Mouse (Mus musculus) brown adipose tissue, adult 24 weeks (tissue): ENCODE results near the gene Gatd1. TPM values are rescaled to one million over a fixed set of nuclear protein-coding genes. Genes with fewer than 3 reads are reported as not detected.
A peak's percentile ranks its signal among the peaks of the same experiment; 100 is the strongest.
"Not testable (repeated sequence)": the region's sequence is repeated elsewhere in the genome, so short reads cannot be mapped to it uniquely, and the experiment has no call there.

Source experiments
- H3K27ac ChIP-seq: fragments of 200-500 bp; replicated peaks from 2 replicates; pipeline ENCODE4 v1.5.1; 2012; ENCODE audit warnings: low read depth, mild to moderate bottlenecking, low read length
- H3K4me1 ChIP-seq: fragments of 200-500 bp; 2 replicates; pipeline ENCODE4 v1.6.1; 2012; ENCODE audit warnings: low read length, mixed read lengths; ENCODE audit not compliant: control insufficient read depth, insufficient read depth, insufficient read length
- H3K4me3 ChIP-seq: fragments of 200-500 bp; 2 replicates; pipeline ENCODE4 v1.5.1; 2012; ENCODE audit warnings: low read depth, mild to moderate bottlenecking, low read length, moderate library complexity; ENCODE audit not compliant: insufficient read depth
- polyA plus RNA-seq: library from polyadenylated mRNA; stranded (reverse); fragments of >200 nt; gene quantifications from 2 replicates; pipeline ENCODE4 v1.2.4, GENCODE M21; 2012; ENCODE audit not compliant: missing spikeins, insufficient read depth, insufficient read length

The Gatd1 gene
- polyA plus RNA-seq, 1 experiment = 23.3 TPM

DNA sequence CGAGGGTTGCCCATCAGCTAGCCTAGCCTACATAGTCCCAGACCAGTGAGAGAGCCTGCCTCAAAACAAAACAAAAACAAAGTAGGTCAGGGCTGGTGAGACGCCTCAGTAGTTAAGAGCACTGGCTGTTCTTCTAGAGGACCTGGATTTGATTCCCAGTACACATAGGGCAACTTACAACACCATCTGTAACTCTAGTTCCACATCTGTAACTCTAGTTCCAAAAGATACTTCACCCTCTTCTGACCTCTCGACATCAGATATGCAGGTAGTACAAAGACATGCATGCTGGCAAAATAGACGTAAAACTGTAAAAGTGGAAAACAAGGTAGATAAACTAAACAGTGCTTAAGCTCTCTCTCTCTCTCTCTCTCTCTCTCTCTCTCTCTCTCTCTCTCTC is 9.9 kb upstream of the Gatd1 start:
- Histone ChIP-seq H3K4me1 (0 out of 2 replicates have a peak, but pooled peaks cover 1% of the 10 kb centered on the region), H3K4me3 (no peak overlapping the region), H3K27ac (no peak overlapping the region)

DNA sequence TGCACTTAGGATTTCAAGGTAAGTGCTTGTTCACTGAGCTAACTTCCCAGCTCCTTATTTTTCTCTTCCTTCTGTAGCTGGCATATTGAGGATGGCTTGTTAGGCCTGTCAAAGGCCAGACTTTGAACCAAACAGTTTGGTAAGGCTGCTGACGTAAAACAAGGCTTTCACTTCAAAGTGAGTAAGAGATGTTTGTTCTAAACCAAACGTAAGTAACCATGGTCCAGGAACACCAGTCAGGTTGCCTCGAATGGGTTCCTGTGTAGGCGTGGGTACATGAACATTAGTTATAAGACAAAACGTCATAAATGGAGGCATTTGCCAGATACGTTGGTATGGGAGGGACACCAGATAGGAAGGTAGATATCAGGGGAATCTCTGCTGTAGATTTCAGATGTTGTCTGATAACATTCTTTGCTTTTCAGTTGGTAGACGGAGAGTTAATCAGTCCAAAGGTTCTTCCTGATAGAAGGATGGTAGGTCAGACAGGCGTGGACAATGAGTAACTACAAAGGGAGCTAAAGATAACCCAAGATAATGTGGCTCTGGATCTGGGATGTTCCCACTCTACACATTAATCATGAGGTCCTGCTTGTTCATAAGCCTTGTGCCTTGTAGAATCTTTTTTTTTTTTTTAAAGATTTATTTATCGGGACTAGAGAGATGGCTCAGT is 6.2 kb upstream of the Gatd1 start:
- no peak overlapping the region for H3K27ac ChIP-seq
- no peaks in the 10 kb centered on the region for H3K4me1 ChIP-seq
- H3K4me3 ChIP-seq = no peak overlapping the region

- no peak overlapping the region for H3K27ac ChIP-seq
- no peaks in the 10 kb centered on the region for H3K4me1 ChIP-seq
- H3K4me3 ChIP-seq = no peak overlapping the region
Measured at GRCm38 (mm10) chr7:141418970-141419369, 5.0 kb upstream of the Gatd1 start.

DNA sequence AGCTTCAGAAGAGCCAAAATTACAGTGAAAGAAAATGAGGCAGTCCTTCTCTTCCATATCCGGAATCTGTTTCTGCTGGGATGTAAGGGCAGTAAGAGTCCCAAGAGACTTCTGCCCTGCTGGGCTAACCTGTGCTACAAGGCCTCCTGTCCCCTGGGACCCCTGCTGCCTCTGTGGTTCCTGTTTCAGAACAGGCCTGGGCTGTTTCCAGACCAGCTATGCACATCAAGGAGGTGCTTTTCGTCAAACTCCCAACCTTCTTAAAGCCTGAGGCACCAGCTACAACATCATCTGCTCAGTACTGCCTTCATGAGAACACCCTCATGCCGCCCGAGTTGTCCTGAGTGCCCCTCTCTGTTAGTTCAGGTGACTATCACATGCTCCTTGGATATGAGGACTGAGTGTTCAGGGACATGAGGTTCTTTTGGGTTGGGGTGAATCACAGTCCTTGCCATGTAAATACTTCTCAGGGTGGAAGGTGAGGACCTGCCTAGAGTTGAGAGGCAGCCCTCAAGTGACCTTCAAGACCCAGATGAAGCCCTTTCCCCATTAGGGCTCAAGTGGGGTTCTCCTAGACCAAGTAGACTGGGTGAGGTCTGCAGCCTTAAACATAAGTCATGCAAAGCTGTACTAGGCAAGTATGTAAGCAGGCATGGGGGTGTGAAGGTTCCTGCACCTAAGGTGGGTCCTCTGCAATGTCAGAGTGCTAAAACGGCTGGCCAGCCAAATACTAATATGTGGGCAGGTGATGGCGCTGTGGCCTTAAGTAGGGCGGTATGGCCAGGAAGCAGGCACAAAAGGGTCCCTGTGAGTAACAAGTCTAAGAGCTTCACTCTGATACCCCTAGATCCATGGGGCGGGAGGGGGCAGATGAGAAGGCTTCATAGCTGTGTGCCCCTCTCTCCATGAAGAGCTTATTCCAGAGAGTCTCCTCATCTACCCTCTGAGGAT is 4.1 kb upstream of the Gatd1 start:
- Histone ChIP-seq H3K4me3 (no peak overlapping the region), H3K4me1 (no peaks in the 10 kb centered on the region), H3K27ac (no peak overlapping the region)

GRCm38 (mm10) chr7:141416144-141416841 is 2.4 kb upstream of the Gatd1 start:
- Histone ChIP-seq H3K27ac (no peak overlapping the region), H3K4me3 (no peak overlapping the region), H3K4me1 (no peaks in the 10 kb centered on the region)

- H3K27ac ChIP-seq = peak overlapping the region; percentile 60
- H3K4me1 ChIP-seq = no peaks in the 10 kb centered on the region
- peak overlapping the region; percentile 82 for H3K4me3 ChIP-seq
Measured at GRCm38 (mm10) chr7:141413331-141413730, 605 bp downstream of the Gatd1 start.

DNA sequence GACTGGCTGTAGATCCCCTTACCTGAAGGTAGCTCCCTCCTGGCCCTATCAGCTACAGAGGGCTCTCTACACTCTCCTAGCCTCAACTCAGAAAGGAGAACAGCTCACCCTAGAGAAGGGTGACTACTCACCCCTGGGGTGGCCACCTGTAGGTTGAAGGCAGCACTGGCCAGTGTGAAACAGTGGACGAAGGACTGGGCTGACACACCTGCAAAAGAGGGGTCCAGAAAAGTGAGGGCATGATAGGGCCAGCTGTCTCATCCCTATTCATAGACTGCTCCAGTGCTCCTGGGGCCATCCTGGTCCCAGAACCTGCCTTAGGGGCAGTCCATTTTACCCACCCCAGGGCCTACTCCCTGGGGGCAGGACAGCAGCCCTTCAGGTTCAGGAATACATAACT is 2.3 kb downstream of the Gatd1 start:
- no peaks in the 10 kb centered on the region for H3K4me1 ChIP-seq
- H3K4me3 ChIP-seq = no peak overlapping the region

GRCm38 (mm10) chr7:141410631-141411030 is 3.3 kb downstream of the Gatd1 start:
- no peaks in the 10 kb centered on the region for H3K4me1 ChIP-seq
- no peak overlapping the region for H3K27ac ChIP-seq
- H3K4me3 ChIP-seq = no peak overlapping the region

More for the DNA sequence above, 2.3 kb downstream of the Gatd1 start:
- H3K27ac ChIP-seq = no peak overlapping the region

DNA sequence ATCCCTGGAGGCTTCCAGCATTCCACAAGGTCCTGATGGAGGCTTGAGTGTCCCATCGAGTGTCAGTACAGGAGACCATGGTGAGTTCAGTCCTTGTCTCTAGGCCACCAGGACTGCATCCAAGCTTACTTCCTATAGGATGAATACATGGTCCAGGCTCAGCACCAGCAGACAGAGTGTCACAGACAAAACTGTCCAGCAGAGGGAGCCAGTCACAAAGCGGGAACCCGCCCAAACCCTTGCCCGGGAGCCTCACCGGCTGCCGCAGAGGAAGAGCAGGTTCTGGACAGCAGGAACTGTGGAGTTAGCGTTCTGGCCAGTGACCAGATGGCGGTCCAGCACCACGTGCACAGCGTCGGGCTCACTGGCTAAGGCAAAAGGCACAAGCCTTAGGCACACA is 5.1 kb downstream of the Gatd1 start:
- no peak overlapping the region for H3K27ac ChIP-seq
- no peak overlapping the region for H3K4me3 ChIP-seq
- no peaks in the 10 kb centered on the region for H3K4me1 ChIP-seq

- H3K4me1 ChIP-seq, H3K4me3 ChIP-seq, H3K27ac ChIP-seq: not testable (repeated sequence)
Measured at GRCm38 (mm10) chr7:141407670-141408069, 6.3 kb downstream of the Gatd1 start.

DNA sequence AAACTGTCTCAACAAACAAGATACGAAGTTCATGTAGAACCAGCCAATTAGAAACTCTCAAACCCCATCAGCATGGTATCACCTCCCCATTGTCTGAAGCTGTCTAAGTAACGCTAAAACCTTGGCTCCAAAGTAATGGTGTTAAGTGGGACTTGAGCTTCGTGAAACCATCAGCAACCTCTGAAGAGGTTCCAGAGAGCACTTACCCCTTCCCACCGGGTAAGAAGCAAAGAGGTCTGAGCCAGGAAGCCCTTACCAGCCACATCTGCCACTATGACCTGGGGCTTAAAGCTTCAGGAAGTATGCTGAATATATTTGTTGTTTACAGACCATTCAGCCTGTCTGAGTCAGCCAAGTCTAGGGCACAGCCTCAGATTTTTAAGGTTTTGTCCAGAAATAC is 8.5 kb downstream of the Gatd1 start:
- no peak overlapping the region for H3K27ac ChIP-seq
- no peaks in the 10 kb centered on the region for H3K4me1 ChIP-seq
- H3K4me3 ChIP-seq = no peak overlapping the region

GRCm38 (mm10) chr7:141403305-141403704 is 10.6 kb downstream of the Gatd1 start:
- Histone ChIP-seq H3K4me1 (no peaks in the 10 kb centered on the region), H3K4me3 (no peak overlapping the region), H3K27ac (no peak overlapping the region)

DNA sequence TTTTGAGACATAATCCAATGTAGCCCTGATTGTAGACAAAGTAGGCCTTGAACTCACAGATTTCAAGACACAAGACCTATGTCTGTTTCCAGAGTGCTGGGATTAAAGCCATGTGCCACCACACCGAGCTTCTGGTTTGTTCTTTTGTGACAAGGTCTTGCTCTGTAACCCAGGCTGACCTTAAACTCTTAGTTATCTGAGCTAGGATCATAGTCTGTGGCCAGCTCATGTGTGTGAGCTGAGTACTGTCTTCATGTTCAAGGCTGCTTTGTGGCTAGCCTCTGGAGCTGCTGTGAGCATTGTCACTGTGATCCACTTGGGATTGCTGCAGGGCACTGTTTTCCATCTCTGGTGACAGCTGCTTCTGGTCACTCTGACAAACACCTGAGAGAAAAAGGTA is 18.6 kb downstream of the Gatd1 start:
- no peaks in the 10 kb centered on the region for H3K4me1 ChIP-seq
- no peak overlapping the region for H3K4me3 ChIP-seq
- H3K27ac ChIP-seq = 0 out of 2 replicates have a peak overlapping the region, but pooled peaks have one; percentile 21

- H3K4me3 ChIP-seq = no peak overlapping the region
- 0 out of 2 replicates have a peak overlapping the region, but pooled peaks have one; percentile 28 for H3K27ac ChIP-seq
Measured at GRCm38 (mm10) chr7:141394771-141395170, 19.2 kb downstream of the Gatd1 start.

GRCm38 (mm10) chr7:141394158-141394557 is 19.8 kb downstream of the Gatd1 start:
- Histone ChIP-seq H3K4me3 (peak overlapping the region; percentile 17; the same call in 1 of the 2 replicates), H3K4me1 (no peaks in the 10 kb centered on the region), H3K27ac (peak overlapping the region; percentile 93)

More at GRCm38 (mm10) chr7:141394771-141395170, 19.2 kb downstream of the Gatd1 start:
- H3K4me1 ChIP-seq = no peaks in the 10 kb centered on the region
